Mouse (Mus musculus) E14TG2a.4 (cell line): ENCODE measurements around the gene Zfp644.

Experiments
- CTCF ChIP-seq: conservative IDR thresholded peaks from 2 replicates; pipeline ENCODE4 v1.5.1; 2014; ENCODE audit warnings: low read length
- NANOG ChIP-seq: IDR thresholded peaks from 2 replicates; pipeline ENCODE4 v1.6.1; 2014; ENCODE audit warnings: borderline replicate concordance, low read length, mixed read lengths
- POU5F1 ChIP-seq: IDR thresholded peaks from 2 replicates; pipeline ENCODE4 v1.6.1; 2014; ENCODE audit warnings: low read length, borderline replicate concordance

DNA sequence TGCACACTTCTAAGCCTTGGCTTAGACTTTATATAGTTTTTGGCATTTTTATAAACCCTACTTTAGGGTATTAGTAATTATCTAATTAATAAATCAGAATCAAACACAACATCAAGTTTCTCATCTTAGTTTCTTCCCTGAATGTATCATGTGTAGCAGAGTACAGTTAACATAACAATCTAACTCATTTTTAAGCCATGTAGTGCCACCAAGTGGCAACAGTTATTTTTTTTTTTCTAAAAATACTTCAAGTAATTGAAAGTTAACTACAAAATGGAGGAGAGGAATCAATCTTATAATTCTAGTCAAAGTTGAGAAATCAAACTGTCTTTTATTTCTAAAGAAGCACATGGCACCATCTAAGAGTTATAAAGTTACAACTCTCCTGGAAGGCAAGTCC, 47.6 kb downstream of the Zfp644 start:
- no peak for TF ChIP-seq CTCF
- no peak for TF ChIP-seq POU5F1
- no peak for TF ChIP-seq NANOG
